Mouse (Mus musculus) CH12.LX (cell line): ENCODE results near the gene Trak2. TPM values are rescaled to one million over a fixed set of nuclear protein-coding genes. Genes with fewer than 3 reads are reported as not detected.
"Not testable (repeated sequence)": the region's sequence is repeated elsewhere in the genome, so short reads cannot be mapped to it uniquely, and the experiment has no call there.

Experiments used
- DNase-seq: peaks from one replicate; pipeline ENCODE4 v3.0.0-alpha.2; 2013; ENCODE audit errors: extremely low read depth
- H3K27ac ChIP-seq: 2 replicates; pipeline ENCODE4 v1.5.1; 2012; ENCODE audit warnings: low read depth, mild to moderate bottlenecking, control low read depth, moderate library complexity; ENCODE audit not compliant: insufficient read depth
- H3K27me3 ChIP-seq: replicated peaks from 2 replicates; pipeline ENCODE3; 2012; ENCODE audit warnings: inconsistent platforms
- H3K36me3 ChIP-seq, 2 experiments: replicated peaks in 1 of 2; 2 replicates each; pipeline versions ENCODE3 to v1.6.1; 2012; ENCODE audit warnings: inconsistent platforms in 1 of 2, low read length in 1 of 2, mild to moderate bottlenecking in 1 of 2, mixed read lengths in 1 of 2, moderate library complexity in 1 of 2; ENCODE audit not compliant: control insufficient read depth in 1 of 2, insufficient read depth in 1 of 2
- H3K4me1 ChIP-seq, 2 experiments: 2 replicates each; pipeline ENCODE4 v1.6.1; 2012; ENCODE audit warnings: inconsistent platforms in 1 of 2, moderate library complexity in 1 of 2; ENCODE audit not compliant: insufficient read depth in 2 of 2, control insufficient read depth in 1 of 2
- H3K4me2 ChIP-seq: 2 replicates; pipeline ENCODE4 v1.6.1; 2012; ENCODE audit warnings: low read depth, mild to moderate bottlenecking, control low read depth; ENCODE audit not compliant: poor library complexity, insufficient read depth, severe bottlenecking
- H3K4me3 ChIP-seq, 3 experiments: fragments of 150-350 bp in 1 of 3; sonication (generic) in 1 of 3; replicated peaks in 1 of 3; 2 replicates each; pipeline versions ENCODE3 to v1.5.1; 2011 to 2012; ENCODE audit warnings: low read depth in 2 of 3, low read length in 2 of 3, mild to moderate bottlenecking in 2 of 3, moderate library complexity in 2 of 3, control low read depth in 1 of 3, improper control_type of control experiment in 1 of 3, inconsistent platforms in 1 of 3, mixed read lengths in 1 of 3; ENCODE audit not compliant: poor library complexity in 1 of 3
- H3K79me2 ChIP-seq: replicated peaks from 2 replicates; pipeline ENCODE4 v1.6.1; 2012; ENCODE audit warnings: mild to moderate bottlenecking, moderate library complexity; ENCODE audit not compliant: control insufficient read depth, poor library complexity, insufficient read depth, severe bottlenecking; ENCODE audit errors: extremely low read depth
- H3K9ac ChIP-seq: 2 replicates; pipeline ENCODE4 v1.6.1; 2012; ENCODE audit warnings: low read depth, mild to moderate bottlenecking, control low read depth, moderate library complexity; ENCODE audit not compliant: insufficient read depth
- H3K9me3 ChIP-seq: replicated peaks from 2 replicates; pipeline ENCODE3; 2012; ENCODE audit warnings: low read length, inconsistent platforms, mixed read lengths
- BHLHE40 ChIP-seq: IDR thresholded peaks from 2 replicates; pipeline ENCODE4 v1.6.1; 2011; ENCODE audit warnings: mild to moderate bottlenecking, low read depth, low read length, improper control_type of control experiment
- CHD2 ChIP-seq: IDR thresholded peaks from 2 replicates; pipeline ENCODE4 v1.6.1; 2011; ENCODE audit warnings: low read length, improper control_type of control experiment
- ELF1 ChIP-seq: IDR thresholded peaks from 2 replicates; pipeline ENCODE4 v1.6.1; 2014; ENCODE audit warnings: low read depth, mild to moderate bottlenecking, inconsistent platforms, low read length, improper control_type of control experiment
- MAFK ChIP-seq: IDR thresholded peaks from 2 replicates; pipeline ENCODE4 v1.6.1; 2011; ENCODE audit warnings: low read length, improper control_type of control experiment; ENCODE audit not compliant: insufficient replicate concordance
- MAZ ChIP-seq: IDR thresholded peaks from 2 replicates; pipeline ENCODE4 v1.6.1; 2012; ENCODE audit warnings: low read depth, mild to moderate bottlenecking, inconsistent platforms, low read length, improper control_type of control experiment, moderate library complexity
- MXI1 ChIP-seq: IDR thresholded peaks from 2 replicates; pipeline ENCODE4 v1.6.1; 2011; ENCODE audit warnings: mild to moderate bottlenecking, low read depth, low read length, improper control_type of control experiment
- MYC ChIP-seq: IDR thresholded peaks from 2 replicates; pipeline ENCODE4 v1.6.1; 2011; ENCODE audit warnings: low read depth, mild to moderate bottlenecking, improper control_type of control experiment, low read length
- NRF1 ChIP-seq: IDR thresholded peaks from 2 replicates; pipeline ENCODE4 v1.6.1; 2014; ENCODE audit warnings: low read depth, mild to moderate bottlenecking, inconsistent platforms, low read length, improper control_type of control experiment, moderate library complexity
- PAX5 ChIP-seq: IDR thresholded peaks from 2 replicates; pipeline ENCODE4 v1.6.1; 2012; ENCODE audit warnings: low read length, inconsistent platforms, mixed read lengths
- POLR2A ChIP-seq: IDR thresholded peaks from 2 replicates; pipeline ENCODE4 v1.6.1; 2011; ENCODE audit warnings: low read depth, mild to moderate bottlenecking, improper control_type of control experiment, low read length
- RCOR1 ChIP-seq: conservative IDR thresholded peaks from 2 replicates; pipeline ENCODE4 v1.6.1; 2012; ENCODE audit warnings: low read depth, mild to moderate bottlenecking, inconsistent platforms, low read length, improper control_type of control experiment
- SMC3 ChIP-seq: IDR thresholded peaks from 2 replicates; pipeline ENCODE4 v1.6.1; 2011; ENCODE audit warnings: low read depth, low read length, improper control_type of control experiment
- UBTF ChIP-seq: IDR thresholded peaks from 2 replicates; pipeline ENCODE4 v1.6.1; 2012; ENCODE audit warnings: low read depth, mild to moderate bottlenecking, inconsistent platforms, low read length, improper control_type of control experiment, moderate library complexity
- USF1 ChIP-seq: IDR thresholded peaks from 2 replicates; pipeline ENCODE4 v1.6.1; 2014; ENCODE audit warnings: low read depth, mild to moderate bottlenecking, inconsistent platforms, low read length, improper control_type of control experiment
- ZNF384 ChIP-seq: IDR thresholded peaks from 2 replicates; pipeline ENCODE4 v1.6.1; 2012; ENCODE audit warnings: low read depth, low read length, improper control_type of control experiment, inconsistent platforms
- dilution Hi-C: fragments of 300-500 bp; cut with MboI; formaldehyde crosslinking; loops from 2 replicates; pipeline ENCODE4 v1.14.3; 2020; ENCODE audit warnings: low sequenced_read_pairs; ENCODE audit not compliant: extremely low pct_unique_long_range_greater_than_20kb, extremely low pct_ligation_motif_present
- in situ Hi-C: fragments of 300-500 bp; cut with MboI; formaldehyde crosslinking; loops from 3 replicates; pipeline ENCODE4 v1.14.3; 2019; ENCODE audit warnings: low sequenced_read_pairs, low pct_ligation_motif_present, low pct_unique_long_range_greater_than_20kb, mixed read lengths
- polyA plus RNA-seq: library from polyadenylated mRNA; unstranded; fragments of >175 nt; gene quantifications from 2 replicates; pipeline ENCODE4 v1.2.1, GENCODE M21; 2012; ENCODE audit warnings: low read depth; ENCODE audit not compliant: insufficient read length
- total RNA-seq, 2 experiments: library from RNA; depleted of rRNA; stranded (reverse); fragments of 300-350 nt in 1 of 2; fragments of >200 nt in 1 of 2; gene quantifications; 2 replicates each; pipeline ENCODE4 v1.2.3; 2012 to 2014

Trak2 gene
- total and polyA plus RNA-seq, 3 experiments, result 7.7 to 16.7 (median 11.4) TPM

GRCm38 (mm10) chr1:58890697-58891290, 82.4 kb downstream of the Trak2 start:
- DNase-seq, H3K4me3 ChIP-seq, H3K9me3 ChIP-seq, H3K4me2 ChIP-seq, H3K27me3 ChIP-seq, H3K9ac ChIP-seq, H3K27ac ChIP-seq, dilution Hi-C loops, H3K36me3 ChIP-seq, H3K79me2 ChIP-seq: not testable (repeated sequence)
- peaks cover 0 to 21% of the 10 kb centered on the region in 2 experiments; a peak in 2 of 4 replicates for H3K4me1 ChIP-seq
- in situ Hi-C loops, result loop anchor here (10.0 kb wide), 2 partner anchors 86 to 126 kb away; no protein-coding TSS in a partner anchor

GRCm38 (mm10) chr1:58889826-58890546, 83.2 kb downstream of the Trak2 start:
- no peak overlapping the region for H3K9ac ChIP-seq
- in situ Hi-C loops (loop anchor here (10.0 kb wide), 2 partner anchors 85 to 125 kb away; no protein-coding TSS in a partner anchor), dilution Hi-C loops (no loop called here)
- H3K4me1 ChIP-seq, result peaks cover 0 to 19% of the 10 kb centered on the region in 2 experiments; a peak in 2 of 4 replicates
- no peaks in the 10 kb centered on the region for H3K27me3 ChIP-seq
- H3K27ac ChIP-seq, result no peak overlapping the region
- DNase-seq, result no peak
- peaks cover 6% of the 10 kb centered on the region for H3K9me3 ChIP-seq
- H3K4me2 ChIP-seq, result no peak overlapping the region
- no peak overlapping the region for H3K4me3 ChIP-seq
- TF ChIP-seq SMC3 (no peak), ZNF384 (no peak), MYC (no peak), RCOR1 (no peak), NRF1 (no peak), MAFK (no peak), MXI1 (no peak)
- H3K79me2 ChIP-seq, result no peaks in the 10 kb centered on the region
- no peaks in the 10 kb centered on the region for H3K36me3 ChIP-seq

DNA sequence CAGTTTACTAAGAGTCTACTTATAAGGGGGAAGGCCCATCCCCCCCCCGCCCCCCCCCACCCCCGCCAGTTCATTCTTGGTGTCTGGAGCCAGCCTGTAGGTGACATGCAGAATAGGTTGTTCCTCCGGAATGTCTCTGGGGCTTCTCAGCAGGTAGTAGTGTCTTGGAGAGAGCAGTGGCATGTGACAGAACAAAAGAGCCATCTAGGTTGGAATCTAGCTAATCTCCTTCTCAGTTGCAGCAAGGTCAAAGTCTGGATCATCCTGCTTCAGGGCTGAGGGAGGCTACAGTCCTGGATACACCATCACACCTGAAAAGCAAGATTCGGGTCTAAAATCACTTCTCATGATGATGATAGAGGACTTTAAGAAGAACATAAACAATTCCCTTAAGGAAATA, 87.6 kb downstream of the Trak2 start:
- Histone ChIP-seq H3K4me2 (no peak overlapping the region), H3K4me1 (peaks cover 0 to 12% of the 10 kb centered on the region in 2 experiments; a peak in 2 of 4 replicates), H3K27me3 (no peaks in the 10 kb centered on the region), H3K27ac (no peak overlapping the region), H3K36me3 (no peaks in the 10 kb centered on the region), H3K79me2 (no peaks in the 10 kb centered on the region), H3K9ac (no peak overlapping the region), H3K9me3 (no peaks in the 10 kb centered on the region), H3K4me3 (no peak overlapping the region)
- TF ChIP-seq USF1, result no peak
- no peak for TF ChIP-seq NRF1
- no peak for TF ChIP-seq ZNF384
- TF ChIP-seq PAX5, result no peak
- TF ChIP-seq MAFK, result no peak
- no peak for TF ChIP-seq UBTF
- TF ChIP-seq MYC, result no peak
- TF ChIP-seq ELF1, result no peak
- TF ChIP-seq POLR2A, result no peak
- no peak for TF ChIP-seq BHLHE40
- no peak for TF ChIP-seq MAZ
- TF ChIP-seq CHD2, result no peak
- no peak for DNase-seq
- in situ Hi-C loops (no loop called here), dilution Hi-C loops (no loop called here)
